8 mouse cellular contexts compared by ENCODE assay signal in the genomic region with DNA sequence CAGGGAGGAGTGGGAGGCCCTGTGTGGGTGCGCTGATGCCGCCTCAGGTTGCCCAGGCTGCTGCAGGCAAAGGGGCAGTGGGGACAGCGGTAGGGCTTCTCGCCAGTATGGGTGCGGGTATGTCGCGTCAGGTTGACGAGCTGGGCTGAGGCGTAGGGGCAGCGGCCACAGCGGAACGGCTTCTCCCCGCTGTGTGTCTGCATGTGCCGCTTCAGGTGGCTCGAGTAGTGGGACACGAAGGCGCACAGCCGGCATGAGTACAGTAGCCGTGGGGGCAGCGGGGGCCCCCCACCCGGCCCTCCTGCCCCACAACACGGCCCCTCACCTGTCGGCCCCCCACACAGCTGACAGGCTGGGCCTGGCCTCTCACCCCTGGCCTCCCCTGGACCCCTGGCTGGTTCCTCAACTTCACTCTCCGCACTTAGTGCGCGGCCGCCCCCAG. TPM values are rescaled to one million over a fixed set of nuclear protein-coding genes. Genes with fewer than 3 reads are reported as not detected.
A peak's percentile ranks its signal among the peaks of the same experiment; 100 is the strongest.
DNase-seq lines count a peak whose midpoint lies in the region; ATAC-seq lines count a peak whose summit lies in the region.

No protein-coding gene starts in this region.

- no peaks in the 10 kb centered on the region for H3K27me3 ChIP-seq in forebrain, embryonic 12.5 days
- H3K27me3 ChIP-seq in liver, embryonic 13.5 days: no peaks in the 10 kb centered on the region

- no peak for ATAC-seq in forebrain, embryonic 12.5 days (ENCODE audit: low FRiP score)
- no peak for ATAC-seq in liver, embryonic 13.5 days (ENCODE audit: low read depth)

- H3K27ac ChIP-seq in forebrain, embryonic 12.5 days: peak overlapping the region; percentile 10; the same call in 1 of the 2 replicates
- no peak overlapping the region for H3K27ac ChIP-seq in liver, embryonic 13.5 days

- H3K9me3 ChIP-seq in forebrain, embryonic 12.5 days: peaks cover 5% of the 10 kb centered on the region
- peaks cover 5% of the 10 kb centered on the region for H3K9me3 ChIP-seq in liver, embryonic 13.5 days (replicated peaks)

- peaks cover 25% of the 10 kb centered on the region for H3K4me1 ChIP-seq in forebrain, embryonic 12.5 days
- H3K4me1 ChIP-seq in liver, embryonic 13.5 days (replicated peaks): peaks cover 42% of the 10 kb centered on the region

- peak overlapping the region; percentile 14 for H3K4me3 ChIP-seq in forebrain, embryonic 12.5 days (replicated peaks)
- no peak overlapping the region for H3K4me3 ChIP-seq in liver, embryonic 13.5 days (replicated peaks)

- no peak overlapping the region for H3K9ac ChIP-seq in forebrain, embryonic 12.5 days
- peak overlapping the region; percentile 34 for H3K9ac ChIP-seq in liver, embryonic 13.5 days

- DNase-seq in kidney, adult 11 months: peak; percentile 18
- no peak for DNase-seq in kidney, adult 9 months
- DNase-seq in adrenal gland, postnatal 25 days: peak; percentile 29
- DNase-seq in liver, embryonic 13.5 days: no peak
- DNase-seq in retina, postnatal 1 day: no peak
- no peak for DNase-seq in right cerebral cortex, postnatal 36 days (ENCODE audit: low spot score in 2 of 2)
- no peak for DNase-seq in urinary bladder, postnatal 25 days (ENCODE audit: low spot score)

- peaks cover 82% of the 10 kb centered on the region for H3K36me3 ChIP-seq in forebrain, embryonic 12.5 days (replicated peaks)
- peaks cover 85% of the 10 kb centered on the region for H3K36me3 ChIP-seq in liver, embryonic 13.5 days

- H3K4me2 ChIP-seq in forebrain, embryonic 12.5 days: no peak overlapping the region
- H3K4me2 ChIP-seq in liver, embryonic 13.5 days: peak overlapping the region; percentile 18

- 90% methylated on average over 27 of the region's 27 CpGs for WGBS in forebrain, embryonic 12.5 days
- WGBS in liver, embryonic 13.5 days (ENCODE audit: insufficient replicate concordance): 88% methylated on average over 27 of the region's 27 CpGs

RNA-seq across cellular contexts. Expression of a gene that starts 1.8 kb away (rescaled TPM):
- 28.4 and 34.3 TPM in 2 replicates for total RNA-seq in adrenal gland, postnatal 25 days (2021)
- 14.3 and 17.7 TPM in 2 replicates for polyA plus RNA-seq in forebrain, embryonic 12.5 days (2016; fragmentation: Nextera tagmentation; extraction: Ambion mirVana)
- polyA plus RNA-seq in liver, embryonic 13.5 days (2015; fragmentation: Nextera tagmentation; extraction: Ambion mirVana): 2.3 and 2.6 TPM in 2 replicates

RNA-seq across cellular contexts. Expression of a gene that starts 7.1 kb away (rescaled TPM):
- 45.2 and 52.6 TPM in 2 replicates for total RNA-seq in adrenal gland, postnatal 25 days (2021)
- 65.0 and 72.0 TPM in 2 replicates for polyA plus RNA-seq in forebrain, embryonic 12.5 days (2016; fragmentation: Nextera tagmentation; extraction: Ambion mirVana)
- 57.1 and 64.0 TPM in 2 replicates for polyA plus RNA-seq in liver, embryonic 13.5 days (2015; fragmentation: Nextera tagmentation; extraction: Ambion mirVana)

RNA-seq across cellular contexts. Expression of a gene that starts 7.3 kb away (rescaled TPM):
- total RNA-seq in adrenal gland, postnatal 25 days (2021): 97.6 and 99.5 TPM in 2 replicates
- 138 and 141 TPM in 2 replicates for polyA plus RNA-seq in forebrain, embryonic 12.5 days (2016; fragmentation: Nextera tagmentation; extraction: Ambion mirVana)
- 49.6 and 49.7 TPM in 2 replicates for polyA plus RNA-seq in liver, embryonic 13.5 days (2015; fragmentation: Nextera tagmentation; extraction: Ambion mirVana)

RNA-seq across cellular contexts. Expression of a gene that starts 20.1 kb away (rescaled TPM):
- 105 and 137 TPM in 2 replicates for total RNA-seq in adrenal gland, postnatal 25 days (2021)
- polyA plus RNA-seq in forebrain, embryonic 12.5 days (2016; fragmentation: Nextera tagmentation; extraction: Ambion mirVana): 169 TPM in 2 replicates
- polyA plus RNA-seq in liver, embryonic 13.5 days (2015; fragmentation: Nextera tagmentation; extraction: Ambion mirVana): 169 and 174 TPM in 2 replicates

RNA-seq across cellular contexts. Expression of a gene that starts 20.4 kb away (rescaled TPM):
- 67.1 and 82.5 TPM in 2 replicates for total RNA-seq in adrenal gland, postnatal 25 days (2021)
- polyA plus RNA-seq in forebrain, embryonic 12.5 days (2016; fragmentation: Nextera tagmentation; extraction: Ambion mirVana): 102 and 110 TPM in 2 replicates
- 31.5 and 37.0 TPM in 2 replicates for polyA plus RNA-seq in liver, embryonic 13.5 days (2015; fragmentation: Nextera tagmentation; extraction: Ambion mirVana)

Comparison
In these comparisons a context has a peak if more than half of its experiments do, and no peak if none do; other contexts are left out.
1. DNase-seq: peak in kidney, adult 11 months (single experiment) and adrenal gland, postnatal 25 days (single experiment); none in kidney, adult 9 months (single experiment), liver, embryonic 13.5 days (single experiment), retina, postnatal 1 day (single experiment), right cerebral cortex, postnatal 36 days (0 of 2) and urinary bladder, postnatal 25 days (single experiment).